Mouse (Mus musculus) heart, postnatal 4 days (tissue): ENCODE data around the gene Wdr48. TPM values are rescaled to one million over a fixed set of nuclear protein-coding genes. Genes with fewer than 3 reads are reported as not detected.

Source experiments
- DNase-seq: peaks from one replicate; pipeline ENCODE4 v3.0.0; 2021
- total RNA-seq, 2 experiments: library from RNA; stranded (reverse); gene quantifications; 2 replicates each; pipeline ENCODE4 v1.2.3; 2021

Gene Wdr48
- total RNA-seq, 2 experiments from 2014 or later = 30.9 to 32.5 TPM

- DNase-seq = peak; percentile 76
Measured at GRCm38 (mm10) chr9:119970763-119971656, 76.3 kb downstream of the Wdr48 start.

GRCm38 (mm10) chr9:119972166-119972565, 77.5 kb downstream of the Wdr48 start:
- no peak for DNase-seq

- DNase-seq = no peak
Measured at GRCm38 (mm10) chr9:119972582-119972981, 77.9 kb downstream of the Wdr48 start.

GRCm38 (mm10) chr9:119973281-119973680, 78.6 kb downstream of the Wdr48 start:
- DNase-seq = no peak

- DNase-seq = no peak
Measured at GRCm38 (mm10) chr9:119973869-119974520, 79.3 kb downstream of the Wdr48 start.

- no peak for DNase-seq
Measured at GRCm38 (mm10) chr9:119974609-119975008, 79.9 kb downstream of the Wdr48 start.

GRCm38 (mm10) chr9:119975286-119975685, 80.6 kb downstream of the Wdr48 start:
- no peak for DNase-seq

Other genes with a start within 250 kb of the Wdr48 start
- gene Scn10a, start 175.6 kb upstream of the Wdr48 start, total RNA-seq = 1 to 10 TPM; 1.7 to 1.8 TPM
- gene Scn11a, start 69.4 kb upstream of the Wdr48 start, total RNA-seq = under 1 TPM; 0.09 to 0.14 TPM
- gene Gorasp1, start 42.7 kb downstream of the Wdr48 start, total RNA-seq = 10 to 100 TPM; 15.2 to 16.0 TPM
- gene Ttc21a, start 42.7 kb downstream of the Wdr48 start, total RNA-seq = under 1 TPM in 1 of 2 experiments, not detected in 1; 0.07 TPM
- gene Csrnp1, start 89.8 kb downstream of the Wdr48 start, total RNA-seq = 10 to 100 TPM; 17.4 to 17.7 TPM
- 100 to 1,000 TPM; 162 to 169 TPM for gene Xirp1, start 128.7 kb downstream of the Wdr48 start, total RNA-seq
- 1 to 10 TPM; 4.8 to 6.5 TPM for gene Cx3cr1, start 175.0 kb downstream of the Wdr48 start, total RNA-seq
- gene Ccr8, start 197.2 kb downstream of the Wdr48 start, total RNA-seq = not detected
- 1 to 10 TPM; 8.3 to 8.8 TPM for gene Slc25a38, start 215.5 kb downstream of the Wdr48 start, total RNA-seq
- gene Rpsa, start 232.8 kb downstream of the Wdr48 start, total RNA-seq = 100 to 1,000 TPM; 837 to 845 TPM